Mouse (Mus musculus) liver, embryonic 15.5 days (tissue): ENCODE results near the gene Tspan14. TPM values are rescaled to one million over a fixed set of nuclear protein-coding genes. Genes with fewer than 3 reads are reported as not detected.

Experiments used
- ATAC-seq: fragments of 200-750 bp; cut with Nextera tagmentation; 2 replicates; pipeline ENCODE4 v1.8.0; 2017; ENCODE audit warnings: moderate number of reproducible peaks, mild to moderate bottlenecking, moderate library complexity; ENCODE audit not compliant: insufficient read depth
- H3K27ac ChIP-seq: fragments of 300-500 bp; sonication (generic); replicated peaks from 2 replicates; pipeline ENCODE4 v1.5.1; 2015; ENCODE audit warnings: mild to moderate bottlenecking, inconsistent platforms
- H3K27me3 ChIP-seq: fragments of 300-500 bp; sonication (generic); 2 replicates; pipeline ENCODE4 v1.6.1; 2015; ENCODE audit warnings: mild to moderate bottlenecking, inconsistent platforms
- H3K36me3 ChIP-seq: fragments of 300-500 bp; sonication (generic); replicated peaks from 2 replicates; pipeline ENCODE4 v1.6.1; 2015; ENCODE audit warnings: moderate library complexity, mild to moderate bottlenecking, inconsistent platforms
- H3K4me1 ChIP-seq: fragments of 300-500 bp; sonication (generic); replicated peaks from 2 replicates; pipeline ENCODE4 v1.6.1; 2015; ENCODE audit warnings: inconsistent platforms
- H3K4me2 ChIP-seq: fragments of 300-500 bp; sonication (generic); 2 replicates; pipeline ENCODE4 v1.6.1; 2015; ENCODE audit warnings: moderate library complexity, mild to moderate bottlenecking, inconsistent platforms
- H3K4me3 ChIP-seq: fragments of 300-500 bp; sonication (generic); replicated peaks from 2 replicates; pipeline ENCODE4 v1.5.1; 2015; ENCODE audit warnings: mild to moderate bottlenecking, inconsistent platforms
- H3K9ac ChIP-seq: fragments of 300-500 bp; sonication (generic); 2 replicates; pipeline ENCODE4 v1.6.1; 2015; ENCODE audit warnings: moderate library complexity, mild to moderate bottlenecking, inconsistent platforms
- H3K9me3 ChIP-seq: fragments of 300-500 bp; sonication (generic); replicated peaks from 2 replicates; pipeline ENCODE4 v1.6.1; 2016; ENCODE audit warnings: inconsistent platforms
- WGBS: fragments of 180-500 bp; shearing (Covaris S2); methylation state at CpG from one replicate; pipeline ENCODE4 v1.1.7; 2015; ENCODE audit warnings: mixed read lengths; ENCODE audit not compliant: insufficient replicate concordance; 5-methylcytosine and 5-hydroxymethylcytosine counted together
- polyA plus RNA-seq: library from polyadenylated mRNA; unstranded; fragments of >200 nt; fragmentation: Nextera tagmentation; extraction: Ambion mirVana; gene quantifications from 2 replicates; pipeline ENCODE4 v1.2.1, GENCODE M21; 2015

Gene Tspan14
- 28.8 and 34.6 TPM in 2 replicates for polyA plus RNA-seq

GRCm38 (mm10) chr14:40966392-40966861, at the start of gene Tspan14:
TSS of gene Tspan14 (minus strand) at chr14:40966807.
- peaks cover 5% of the 10 kb centered on the region for H3K27me3 ChIP-seq
- no peaks in the 10 kb centered on the region for H3K36me3 ChIP-seq
- H3K9ac ChIP-seq: peak within 1 kb of the TSS; percentile 92
- peak within 1 kb of the TSS; percentile 97 for H3K4me2 ChIP-seq
- under 1% methylated on average over 54 of the region's 54 CpGs for WGBS
- peak within 1 kb of the TSS; percentile 88 for H3K4me3 ChIP-seq
- ATAC-seq: peak; percentile 51
- H3K4me1 ChIP-seq: peaks cover 64% of the 10 kb centered on the region
- peak within 1 kb of the TSS; percentile 95 for H3K27ac ChIP-seq
- H3K9me3 ChIP-seq: no peaks in the 10 kb centered on the region

- H3K4me2 ChIP-seq: no peak overlapping the region
- no peaks in the 10 kb centered on the region for H3K36me3 ChIP-seq
- ATAC-seq: no peak
- 0 out of 2 replicates have a peak overlapping the region, but pooled peaks have one; percentile 14 for H3K27ac ChIP-seq
- peaks cover 65% of the 10 kb centered on the region for H3K4me1 ChIP-seq
- WGBS: 47% methylated on average over 5 of the region's 5 CpGs
- H3K27me3 ChIP-seq: peaks cover 13% of the 10 kb centered on the region
- no peak overlapping the region for H3K4me3 ChIP-seq
- no peaks in the 10 kb centered on the region for H3K9me3 ChIP-seq
- no peak overlapping the region for H3K9ac ChIP-seq
Measured at GRCm38 (mm10) chr14:41014701-41015240, 48.2 kb upstream of the Tspan14 start.

GRCm38 (mm10) chr14:41013630-41014613, 47.3 kb upstream of the Tspan14 start, which contains the start of gene Fam213a:
TSS of gene Fam213a (minus strand) at chr14:41013788.
- peak; percentile 88 for ATAC-seq
- H3K27ac ChIP-seq: peak within 1 kb of the TSS; percentile 75
- no peaks in the 10 kb centered on the region for H3K9me3 ChIP-seq
- H3K9ac ChIP-seq: peak within 1 kb of the TSS; percentile 83
- peaks cover 73% of the 10 kb centered on the region for H3K4me1 ChIP-seq
- peak within 1 kb of the TSS; percentile 95 for H3K4me2 ChIP-seq
- H3K27me3 ChIP-seq: peaks cover 13% of the 10 kb centered on the region
- no peaks in the 10 kb centered on the region for H3K36me3 ChIP-seq
- WGBS: 7% methylated on average over 32 of the region's 32 CpGs
- H3K4me3 ChIP-seq: peak within 1 kb of the TSS; percentile 70

GRCm38 (mm10) chr14:41013143-41013542, 46.5 kb upstream of the Tspan14 start:
- Histone ChIP-seq H3K27me3 (peaks cover 13% of the 10 kb centered on the region), H3K4me3 (peak overlapping the region; percentile 70), H3K9me3 (no peaks in the 10 kb centered on the region), H3K27ac (peak overlapping the region; percentile 75), H3K36me3 (no peaks in the 10 kb centered on the region), H3K4me1 (peaks cover 80% of the 10 kb centered on the region), H3K9ac (peak overlapping the region; percentile 83), H3K4me2 (peak overlapping the region; percentile 95)
- ATAC-seq: peak; percentile 4; the same call in 1 of the 2 replicates
- 2% methylated on average over 9 of the region's 9 CpGs for WGBS

- H3K4me2 ChIP-seq: peak overlapping the region; percentile 95; the same call in 1 of the 2 replicates
- H3K36me3 ChIP-seq: no peaks in the 10 kb centered on the region
- H3K4me3 ChIP-seq: no peak overlapping the region
- no peak overlapping the region for H3K9ac ChIP-seq
- H3K4me1 ChIP-seq: peaks cover 84% of the 10 kb centered on the region
- no peak for ATAC-seq
- no peaks in the 10 kb centered on the region for H3K9me3 ChIP-seq
- peaks cover 13% of the 10 kb centered on the region for H3K27me3 ChIP-seq
- H3K27ac ChIP-seq: peak overlapping the region; percentile 42; the same call in 1 of the 2 replicates
- 73% methylated on average over 3 of the region's 3 CpGs for WGBS
Measured at GRCm38 (mm10) chr14:41011916-41012315, 45.3 kb upstream of the Tspan14 start.

GRCm38 (mm10) chr14:41008138-41008537, 41.5 kb upstream of the Tspan14 start:
- WGBS: 47% methylated on average over 2 of the region's 2 CpGs
- H3K9ac ChIP-seq: peak overlapping the region; percentile 52
- H3K4me1 ChIP-seq: peaks cover 93% of the 10 kb centered on the region
- peak overlapping the region; percentile 46 for H3K4me3 ChIP-seq
- H3K4me2 ChIP-seq: peak overlapping the region; percentile 65
- no peaks in the 10 kb centered on the region for H3K27me3 ChIP-seq
- no peaks in the 10 kb centered on the region for H3K9me3 ChIP-seq
- ATAC-seq: peak; percentile 84
- peak overlapping the region; percentile 91 for H3K27ac ChIP-seq
- H3K36me3 ChIP-seq: peaks cover 8% of the 10 kb centered on the region

- H3K4me3 ChIP-seq: peak overlapping the region; percentile 46
- H3K27me3 ChIP-seq: no peaks in the 10 kb centered on the region
- peak overlapping the region; percentile 65 for H3K4me2 ChIP-seq
- peaks cover 91% of the 10 kb centered on the region for H3K4me1 ChIP-seq
- no peaks in the 10 kb centered on the region for H3K9me3 ChIP-seq
- peaks cover 12% of the 10 kb centered on the region for H3K36me3 ChIP-seq
- peak overlapping the region; percentile 52 for H3K9ac ChIP-seq
- WGBS: 17% methylated on average over 5 of the region's 5 CpGs
- ATAC-seq: peak; percentile 87
- peak overlapping the region; percentile 91 for H3K27ac ChIP-seq
Measured at GRCm38 (mm10) chr14:41007641-41008040, 41.0 kb upstream of the Tspan14 start.

- Histone ChIP-seq H3K4me3 (peak overlapping the region; percentile 46), H3K27me3 (no peaks in the 10 kb centered on the region), H3K9ac (peak overlapping the region; percentile 52), H3K4me1 (peaks cover 86% of the 10 kb centered on the region), H3K27ac (peak overlapping the region; percentile 91), H3K9me3 (no peaks in the 10 kb centered on the region), H3K36me3 (peaks cover 20% of the 10 kb centered on the region), H3K4me2 (peak overlapping the region; percentile 65)
- peak; percentile 86 for ATAC-seq
- 23% methylated on average over 3 of the region's 3 CpGs for WGBS
Measured at GRCm38 (mm10) chr14:41006899-41007298, 40.3 kb upstream of the Tspan14 start.

GRCm38 (mm10) chr14:41006263-41006662, 39.7 kb upstream of the Tspan14 start:
- no peaks in the 10 kb centered on the region for H3K27me3 ChIP-seq
- peak overlapping the region; percentile 52 for H3K9ac ChIP-seq
- peaks cover 80% of the 10 kb centered on the region for H3K4me1 ChIP-seq
- peak overlapping the region; percentile 91 for H3K27ac ChIP-seq
- peak overlapping the region; percentile 65 for H3K4me2 ChIP-seq
- H3K36me3 ChIP-seq: peaks cover 26% of the 10 kb centered on the region
- WGBS: 57% methylated on average over 10 of the region's 10 CpGs
- ATAC-seq: peak; percentile 0; the same call in 1 of the 2 replicates
- no peaks in the 10 kb centered on the region for H3K9me3 ChIP-seq
- H3K4me3 ChIP-seq: peak overlapping the region; percentile 46

- Histone ChIP-seq H3K27ac (peak overlapping the region; percentile 91), H3K4me2 (peak overlapping the region; percentile 65), H3K27me3 (no peaks in the 10 kb centered on the region), H3K9me3 (no peaks in the 10 kb centered on the region), H3K4me3 (peak overlapping the region; percentile 46), H3K36me3 (peaks cover 31% of the 10 kb centered on the region), H3K4me1 (peaks cover 74% of the 10 kb centered on the region), H3K9ac (no peak overlapping the region)
- ATAC-seq: no peak
- 75% methylated on average over 9 of the region's 9 CpGs for WGBS
Measured at GRCm38 (mm10) chr14:41005716-41006115, 39.1 kb upstream of the Tspan14 start.
